In the genomic region with DNA sequence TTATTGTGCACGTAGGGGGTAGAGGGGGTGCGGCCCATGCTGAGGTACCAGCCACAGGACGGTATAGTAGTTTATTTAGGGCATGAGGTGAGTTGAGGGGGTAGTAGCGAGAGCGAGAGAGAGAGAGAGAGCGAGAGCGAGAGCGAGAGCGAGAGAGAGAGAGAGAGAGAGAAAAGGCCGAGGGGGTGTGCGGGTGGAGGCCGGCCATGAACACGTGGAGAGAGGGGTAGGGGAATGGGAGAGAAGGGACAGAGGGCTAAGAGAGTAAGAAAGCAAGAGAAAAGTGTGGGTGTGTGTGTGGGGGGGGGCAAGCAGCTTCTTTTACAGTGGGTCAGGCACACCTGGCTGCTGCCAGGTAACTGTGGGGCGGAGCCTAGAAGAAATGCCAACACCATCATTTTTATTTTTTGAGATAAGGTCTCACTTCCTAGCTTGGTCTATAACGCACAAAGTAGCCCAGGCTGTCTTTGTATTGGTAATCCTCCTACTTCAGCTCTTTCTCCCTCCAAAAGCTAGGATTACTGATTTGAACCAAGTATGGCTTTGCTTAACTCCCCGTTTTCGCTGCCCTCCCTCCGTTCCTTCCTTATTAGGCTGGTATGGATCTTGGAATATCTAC, we compare ENCODE assay signal across 8 mouse cellular contexts. TPM values are rescaled to one million over a fixed set of nuclear protein-coding genes. Genes with fewer than 3 reads are reported as not detected.
DNase-seq lines count a peak whose midpoint lies in the region; ATAC-seq and TF ChIP-seq lines count a peak whose summit lies in the region.

No protein-coding gene starts in this region.

- peaks cover 26% of the 10 kb centered on the region; the same call in 1 of the 2 replicates for H3K4me1 ChIP-seq in kidney, adult 2 months (ENCODE audit: control insufficient read depth, insufficient read depth, low read length)
- H3K4me1 ChIP-seq in bone marrow macrophage, adult 2 months (ENCODE audit: control insufficient read depth, insufficient read depth, low read length): peaks cover 27% of the 10 kb centered on the region
- peaks cover 29% of the 10 kb centered on the region for H3K4me1 ChIP-seq in hindbrain, embryonic 12.5 days
- peaks cover 29% of the 10 kb centered on the region for H3K4me1 ChIP-seq in midbrain, embryonic 14.5 days (ENCODE audit: control insufficient read depth, insufficient read depth, low read length)

- peak overlapping the region; percentile 49 for H3K4me3 ChIP-seq in kidney, adult 2 months (ENCODE audit: insufficient read depth, low read depth, low read length)
- H3K4me3 ChIP-seq in bone marrow macrophage, adult 2 months (ENCODE audit: insufficient read depth, low read length): peak overlapping the region; percentile 53
- H3K4me3 ChIP-seq in hindbrain, embryonic 12.5 days: peak overlapping the region; percentile 87
- peak overlapping the region; percentile 71 for H3K4me3 ChIP-seq in midbrain, embryonic 14.5 days (replicated peaks; ENCODE audit: low read depth, low read length)

- no peak for TF ChIP-seq CTCF in kidney, adult 2 months (conservative IDR thresholded peaks at IDR 0.05; ENCODE audit: insufficient read depth, insufficient read length, low read depth, low read length)
- no peak for TF ChIP-seq CTCF in bone marrow macrophage, adult 2 months (IDR thresholded peaks at IDR 0.05; ENCODE audit: low read depth, low read length)

- H3K9ac ChIP-seq in hindbrain, embryonic 12.5 days: 0 out of 2 replicates have a peak overlapping the region, but pooled peaks have one; percentile 35
- no peak overlapping the region for H3K9ac ChIP-seq in midbrain, embryonic 14.5 days (replicated peaks; ENCODE audit: low read length)

- WGBS in kidney, adult 2 months: 55% methylated on average over 18 of the region's 18 CpGs
- WGBS in hindbrain, embryonic 12.5 days: 24% methylated on average over 18 of the region's 18 CpGs
- 26% methylated on average over 18 of the region's 18 CpGs for WGBS in midbrain, embryonic 14.5 days

- peak; percentile 3 for ATAC-seq in hindbrain, embryonic 12.5 days (ENCODE audit: low FRiP score)
- ATAC-seq in midbrain, embryonic 14.5 days (ENCODE audit: low FRiP score, low TSS enrichment): peak; percentile 3; the same call in 1 of the 2 replicates
- no peak for ATAC-seq in granulocyte monocyte progenitor cell, adult 5-6 weeks (replicated peaks; ENCODE audit: poor library complexity, severe bottlenecking)

- H3K27ac ChIP-seq in kidney, adult 2 months (ENCODE audit: insufficient read depth, low read depth, low read length): peak overlapping the region; percentile 91
- H3K27ac ChIP-seq in bone marrow macrophage, adult 2 months (ENCODE audit: insufficient read depth, low read depth, low read length): peak overlapping the region; percentile 53
- H3K27ac ChIP-seq in hindbrain, embryonic 12.5 days: peak overlapping the region; percentile 79
- peak overlapping the region; percentile 56; the same call in 1 of the 2 replicates for H3K27ac ChIP-seq in midbrain, embryonic 14.5 days (replicated peaks; ENCODE audit: low read depth, low read length)

- no peaks in the 10 kb centered on the region for H3K27me3 ChIP-seq in kidney, adult 2 months (replicated peaks; ENCODE audit: control insufficient read depth, insufficient read depth, low read length)
- H3K27me3 ChIP-seq in hindbrain, embryonic 12.5 days: no peaks in the 10 kb centered on the region
- H3K27me3 ChIP-seq in midbrain, embryonic 14.5 days (ENCODE audit: control insufficient read depth, insufficient read depth, low read length): no peaks in the 10 kb centered on the region

- H3K36me3 ChIP-seq in kidney, adult 2 months (ENCODE audit: control insufficient read depth, insufficient read depth, low read length): no peaks in the 10 kb centered on the region
- H3K36me3 ChIP-seq in hindbrain, embryonic 12.5 days: peaks cover 12% of the 10 kb centered on the region
- peaks cover 5% of the 10 kb centered on the region for H3K36me3 ChIP-seq in midbrain, embryonic 14.5 days (ENCODE audit: control insufficient read depth, insufficient read depth, low read length)

- no peak for TF ChIP-seq POLR2A in kidney, adult 2 months (IDR thresholded peaks at IDR 0.05; ENCODE audit: low read depth, low read length)
- TF ChIP-seq POLR2A in bone marrow macrophage, adult 2 months (IDR thresholded peaks at IDR 0.05; ENCODE audit: borderline replicate concordance, low read depth, low read length): no peak

- intact Hi-C loops in gastrocnemius, postnatal 14 days (cut with DNase I; ENCODE audit: low total_unique reads): no loop called here

- DNase-seq in kidney, adult 2 months: no peak
- DNase-seq in kidney, adult 11 months: no peak
- no peak for DNase-seq in midbrain, embryonic 14.5 days
- no peak for DNase-seq in gastrocnemius, postnatal 14 days
- no peak for DNase-seq in cerebellum, adult 11 months

- H3K4me2 ChIP-seq in hindbrain, embryonic 12.5 days (replicated peaks): peak overlapping the region; percentile 97
- H3K4me2 ChIP-seq in midbrain, embryonic 14.5 days (ENCODE audit: low read length): peak overlapping the region; percentile 96

- no peaks in the 10 kb centered on the region for H3K9me3 ChIP-seq in hindbrain, embryonic 12.5 days (replicated peaks)
- no peaks in the 10 kb centered on the region for H3K9me3 ChIP-seq in midbrain, embryonic 14.5 days (ENCODE audit: control insufficient read depth, low read length)

RNA-seq across cellular contexts. Expression of gene H2afj, which starts 0.5 kb away (rescaled TPM):
- 262 and 431 TPM in 2 replicates for polyA plus RNA-seq in kidney, adult 2 months (2012; rRNA removed)
- 58.1 and 78.1 TPM in 2 replicates for polyA plus RNA-seq in bone marrow macrophage, adult 2 months (2012; ENCODE audit: insufficient read depth, insufficient read length, missing spikeins)
- polyA plus RNA-seq in hindbrain, embryonic 12.5 days (2016; fragmentation: Nextera tagmentation; extraction: Ambion mirVana): 115 and 121 TPM in 2 replicates
- polyA plus RNA-seq in midbrain, embryonic 14.5 days (2014; fragmentation: Nextera tagmentation; extraction: Ambion mirVana): 101 and 116 TPM in 2 replicates
- total RNA-seq in gastrocnemius, postnatal 14 days (2021): 10 to 100 TPM; 12.7 to 18.5 TPM
- total RNA-seq in granulocyte monocyte progenitor cell, adult 5-6 weeks (2014; fragmentation: Nextera tagmentation): 30.2 and 52.4 TPM in 2 replicates
- total RNA-seq in granulocyte monocyte progenitor cell, adult 5-6 weeks (2017): 69.6 and 88.9 TPM in 2 replicates

RNA-seq across cellular contexts. Expression of gene Hist4h4, which starts 3.3 kb away (rescaled TPM):
- 0.74 and 1.1 TPM in 2 replicates for polyA plus RNA-seq in kidney, adult 2 months (2012; rRNA removed)
- 0.51 and 0.56 TPM in 2 replicates for polyA plus RNA-seq in bone marrow macrophage, adult 2 months (2012; ENCODE audit: insufficient read depth, insufficient read length, missing spikeins)
- polyA plus RNA-seq in hindbrain, embryonic 12.5 days (2016; fragmentation: Nextera tagmentation; extraction: Ambion mirVana): 0.51 and 0.72 TPM in 2 replicates
- polyA plus RNA-seq in midbrain, embryonic 14.5 days (2014; fragmentation: Nextera tagmentation; extraction: Ambion mirVana): 1.2 TPM in 2 replicates
- total RNA-seq in gastrocnemius, postnatal 14 days (2021): 10 to 100 TPM; 10.8 to 11.4 TPM
- total RNA-seq in granulocyte monocyte progenitor cell, adult 5-6 weeks (2014; fragmentation: Nextera tagmentation): 7.0 and 20.7 TPM in 2 replicates
- 46.7 and 58.9 TPM in 2 replicates for total RNA-seq in granulocyte monocyte progenitor cell, adult 5-6 weeks (2017)

RNA-seq across cellular contexts. Expression of gene BC049715, which starts 19.9 kb away (rescaled TPM):
- polyA plus RNA-seq in kidney, adult 2 months (2012; rRNA removed): 0.99 and 1.3 TPM in 2 replicates
- polyA plus RNA-seq in bone marrow macrophage, adult 2 months (2012; ENCODE audit: insufficient read depth, insufficient read length, missing spikeins): 4.4 and 5.1 TPM in 2 replicates
- polyA plus RNA-seq in hindbrain, embryonic 12.5 days (2016; fragmentation: Nextera tagmentation; extraction: Ambion mirVana): 1.3 and 2.5 TPM in 2 replicates
- 1.2 and 1.6 TPM in 2 replicates for polyA plus RNA-seq in midbrain, embryonic 14.5 days (2014; fragmentation: Nextera tagmentation; extraction: Ambion mirVana)
- under 1 TPM; 0.10 to 0.35 TPM for total RNA-seq in gastrocnemius, postnatal 14 days (2021)
- total RNA-seq in granulocyte monocyte progenitor cell, adult 5-6 weeks (2014; fragmentation: Nextera tagmentation): 3.3 and 3.9 TPM in 2 replicates
- total RNA-seq in granulocyte monocyte progenitor cell, adult 5-6 weeks (2017): 1.1 and 2.8 TPM in 2 replicates

RNA-seq across cellular contexts. Expression of gene Wbp11, which starts 20.5 kb away (rescaled TPM):
- 28.3 and 28.6 TPM in 2 replicates for polyA plus RNA-seq in kidney, adult 2 months (2012; rRNA removed)
- 69.8 and 76.4 TPM in 2 replicates for polyA plus RNA-seq in bone marrow macrophage, adult 2 months (2012; ENCODE audit: insufficient read depth, insufficient read length, missing spikeins)
- polyA plus RNA-seq in hindbrain, embryonic 12.5 days (2016; fragmentation: Nextera tagmentation; extraction: Ambion mirVana): 112 and 123 TPM in 2 replicates
- polyA plus RNA-seq in midbrain, embryonic 14.5 days (2014; fragmentation: Nextera tagmentation; extraction: Ambion mirVana): 65.6 and 88.1 TPM in 2 replicates
- total RNA-seq in gastrocnemius, postnatal 14 days (2021): 10 to 100 TPM; 49.2 to 53.1 TPM
- total RNA-seq in granulocyte monocyte progenitor cell, adult 5-6 weeks (2014; fragmentation: Nextera tagmentation): 139 and 168 TPM in 2 replicates
- 53.9 and 58.5 TPM in 2 replicates for total RNA-seq in granulocyte monocyte progenitor cell, adult 5-6 weeks (2017)

RNA-seq across cellular contexts. Expression of gene Gucy2c, which starts 25.9 kb away (rescaled TPM):
- 0.01 and 0.02 TPM in 2 replicates for polyA plus RNA-seq in kidney, adult 2 months (2012; rRNA removed)
- polyA plus RNA-seq in bone marrow macrophage, adult 2 months (2012; ENCODE audit: insufficient read depth, insufficient read length, missing spikeins): not detected in 2 replicates
- 0.05 and 0.10 TPM in 2 replicates for polyA plus RNA-seq in hindbrain, embryonic 12.5 days (2016; fragmentation: Nextera tagmentation; extraction: Ambion mirVana)
- 0.62 and 1.1 TPM in 2 replicates for polyA plus RNA-seq in midbrain, embryonic 14.5 days (2014; fragmentation: Nextera tagmentation; extraction: Ambion mirVana)
- total RNA-seq in gastrocnemius, postnatal 14 days (2021): not detected
- total RNA-seq in granulocyte monocyte progenitor cell, adult 5-6 weeks (2014; fragmentation: Nextera tagmentation): not detected in 2 replicates
- not detected in 2 replicates for total RNA-seq in granulocyte monocyte progenitor cell, adult 5-6 weeks (2017)
